Mouse (Mus musculus) lung, embryonic 15.5 days (tissue): ENCODE data around the gene Duox2. TPM values are rescaled to one million over a fixed set of nuclear protein-coding genes. Genes with fewer than 3 reads are reported as not detected.

ENCODE experiments used
- ATAC-seq: fragments of 200-750 bp; cut with Nextera tagmentation; 2 replicates; pipeline ENCODE4 v1.8.0; 2017; ENCODE audit warnings: moderate number of reproducible peaks, borderline replicate concordance; ENCODE audit not compliant: low FRiP score, low TSS enrichment; ENCODE audit errors: extremely low read depth
- H3K27ac ChIP-seq: fragments of 300-500 bp; sonication (generic); 2 replicates; pipeline ENCODE4 v1.5.1; 2015; ENCODE audit warnings: moderate library complexity, mild to moderate bottlenecking, inconsistent platforms
- H3K27me3 ChIP-seq: fragments of 300-500 bp; sonication (generic); 2 replicates; pipeline ENCODE4 v1.6.1; 2015; ENCODE audit warnings: inconsistent platforms
- H3K36me3 ChIP-seq: fragments of 300-500 bp; sonication (generic); 2 replicates; pipeline ENCODE4 v1.6.1; 2015; ENCODE audit warnings: inconsistent platforms
- H3K4me1 ChIP-seq: fragments of 300-500 bp; sonication (generic); 2 replicates; pipeline ENCODE4 v1.6.1; 2015; ENCODE audit warnings: inconsistent platforms
- H3K4me2 ChIP-seq: fragments of 300-500 bp; sonication (generic); 2 replicates; pipeline ENCODE4 v1.6.1; 2015; ENCODE audit warnings: inconsistent platforms, mild to moderate bottlenecking, moderate library complexity
- H3K4me3 ChIP-seq: fragments of 300-500 bp; sonication (generic); 2 replicates; pipeline ENCODE4 v1.5.1; 2015; ENCODE audit warnings: mild to moderate bottlenecking, inconsistent platforms
- H3K9ac ChIP-seq: fragments of 300-500 bp; sonication (generic); 2 replicates; pipeline ENCODE4 v1.6.1; 2015; ENCODE audit warnings: inconsistent platforms
- H3K9me3 ChIP-seq: fragments of 300-500 bp; sonication (generic); 2 replicates; pipeline ENCODE4 v1.6.1; 2016; ENCODE audit warnings: inconsistent platforms
- WGBS: fragments of 180-500 bp; shearing (Covaris S2); methylation state at CpG from one replicate; pipeline ENCODE4 v1.1.7; 2015; 5-methylcytosine and 5-hydroxymethylcytosine counted together
- polyA plus RNA-seq: library from polyadenylated mRNA; unstranded; fragments of >200 nt; fragmentation: Nextera tagmentation; extraction: Ambion mirVana; gene quantifications from 2 replicates; pipeline ENCODE4 v1.2.1, GENCODE M21; 2015

The Duox2 gene
- polyA plus RNA-seq, 1 experiment from 2014 or later, result 0.04 TPM

- peaks cover 6% of the 10 kb centered on the region for H3K4me1 ChIP-seq
- peak overlapping the region; percentile 58 for H3K4me3 ChIP-seq
- no peaks in the 10 kb centered on the region for H3K27me3 ChIP-seq
- no peaks in the 10 kb centered on the region for H3K36me3 ChIP-seq
- H3K27ac ChIP-seq, result peak overlapping the region; percentile 55
- peak overlapping the region; percentile 93 for H3K4me2 ChIP-seq
- WGBS, result 6% methylated on average over 26 of the region's 26 CpGs
- no peaks in the 10 kb centered on the region for H3K9me3 ChIP-seq
- ATAC-seq, result peak; percentile 35; the same call in 1 of the 2 replicates
- peak overlapping the region; percentile 50 for H3K9ac ChIP-seq
Observed at GRCm38 (mm10) chr2:122233759-122234557, 64.3 kb downstream of the Duox2 start.

- H3K4me2 ChIP-seq, result peak overlapping the region; percentile 93
Observed at GRCm38 (mm10) chr2:122233341-122233740, 64.9 kb downstream of the Duox2 start.

GRCm38 (mm10) chr2:122231616-122232015 is 66.6 kb downstream of the Duox2 start:
- ATAC-seq, result no peak
- Histone ChIP-seq H3K9ac (no peak overlapping the region), H3K4me1 (peaks cover 6% of the 10 kb centered on the region), H3K36me3 (no peaks in the 10 kb centered on the region), H3K4me3 (no peak overlapping the region), H3K27me3 (no peaks in the 10 kb centered on the region), H3K27ac (no peak overlapping the region), H3K9me3 (no peaks in the 10 kb centered on the region), H3K4me2 (no peak overlapping the region)
- 79% methylated on average over 9 of the region's 9 CpGs for WGBS

More at GRCm38 (mm10) chr2:122233341-122233740, 64.9 kb downstream of the Duox2 start:
- Histone ChIP-seq H3K9me3 (no peaks in the 10 kb centered on the region), H3K27ac (no peak overlapping the region), H3K36me3 (no peaks in the 10 kb centered on the region), H3K9ac (no peak overlapping the region), H3K4me1 (peaks cover 6% of the 10 kb centered on the region), H3K4me3 (peak overlapping the region; percentile 58; the same call in 1 of the 2 replicates), H3K27me3 (no peaks in the 10 kb centered on the region)
- 50% methylated on average over 5 of the region's 5 CpGs for WGBS
- no peak for ATAC-seq

DNA sequence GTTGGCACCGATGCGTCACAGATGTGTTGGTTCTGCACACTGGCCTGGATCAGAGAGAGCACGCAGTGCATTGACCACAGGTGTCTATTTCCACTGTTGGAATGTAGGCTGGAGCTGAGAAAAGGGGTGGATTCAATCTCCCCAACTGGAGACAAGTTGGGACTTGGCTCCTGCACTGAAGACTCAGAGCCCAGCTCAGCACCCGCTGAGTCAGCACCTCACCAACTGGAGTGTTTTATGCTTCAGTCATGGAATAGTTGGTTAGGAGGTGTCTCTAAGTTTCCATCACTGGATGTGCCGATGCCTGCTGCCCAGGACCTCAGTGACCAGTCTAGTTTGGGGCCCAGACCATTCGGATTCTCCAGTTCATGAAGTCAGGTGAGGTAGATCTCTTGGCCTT is 67.9 kb downstream of the Duox2 start:
- Histone ChIP-seq H3K27me3 (no peaks in the 10 kb centered on the region), H3K9ac (no peak overlapping the region), H3K27ac (no peak overlapping the region), H3K36me3 (no peaks in the 10 kb centered on the region), H3K9me3 (no peaks in the 10 kb centered on the region), H3K4me2 (no peak overlapping the region), H3K4me3 (no peak overlapping the region), H3K4me1 (peaks cover 6% of the 10 kb centered on the region)
- WGBS, result 79% methylated on average over 6 of the region's 6 CpGs
- no peak for ATAC-seq

Other genes starting within 250 kb of the Duox2 start
- gene Spg11, start 180.1 kb downstream of the Duox2 start, polyA plus RNA-seq, result 8.8 and 10.2 TPM in 2 replicates
- 350 and 374 TPM in 2 replicates for gene B2m, start 150.8 kb downstream of the Duox2 start, polyA plus RNA-seq
- 0.11 TPM in 1 of 2 replicates, not detected in the other for gene Trim69, start 137.7 kb downstream of the Duox2 start, polyA plus RNA-seq
- not detected in 2 replicates for gene Patl2, start 112.3 kb downstream of the Duox2 start, polyA plus RNA-seq
- not detected in 2 replicates for gene Terb2, start 112.2 kb downstream of the Duox2 start, polyA plus RNA-seq
- 18.6 and 21.7 TPM in 2 replicates for gene Sord, start 63.7 kb downstream of the Duox2 start, polyA plus RNA-seq
- not detected in 2 replicates for gene Duoxa2, start 451 bp upstream of the Duox2 start, polyA plus RNA-seq
- 0.20 and 0.35 TPM in 2 replicates for gene Duoxa1, start 15.3 kb upstream of the Duox2 start, polyA plus RNA-seq
- 0.04 and 0.10 TPM in 2 replicates for gene Duox1, start 17.2 kb upstream of the Duox2 start, polyA plus RNA-seq
- gene Shf, start 70.7 kb upstream of the Duox2 start, polyA plus RNA-seq, result 2.1 and 2.9 TPM in 2 replicates
- 0.16 and 0.31 TPM in 2 replicates for gene Slc28a2, start 128.0 kb upstream of the Duox2 start, polyA plus RNA-seq
- gene Gm14085, start 186.5 kb upstream of the Duox2 start, polyA plus RNA-seq, result not detected in 2 replicates